Mouse (Mus musculus) G1E (cell line): ENCODE measurements around the gene Atl2.

Experiments used
- CTCF ChIP-seq: IDR thresholded peaks from 2 replicates; pipeline ENCODE4 v1.5.1; 2012; ENCODE audit warnings: low read depth, low read length, inconsistent platforms, mixed read lengths
- GATA2 ChIP-seq: IDR thresholded peaks from 2 replicates; pipeline ENCODE4 v1.6.1; 2012; ENCODE audit warnings: low read depth, low read length, inconsistent platforms, borderline replicate concordance
- POLR2AphosphoS5 ChIP-seq: IDR thresholded peaks from 2 replicates; pipeline ENCODE4 v1.6.1; 2012; ENCODE audit warnings: low read depth, low read length, inconsistent platforms; ENCODE audit not compliant: insufficient replicate concordance
- TAL1 ChIP-seq: conservative IDR thresholded peaks from 2 replicates; pipeline ENCODE4 v1.6.1; 2012; ENCODE audit warnings: low read depth, low read length, inconsistent platforms, mixed read lengths

- TF ChIP-seq CTCF = no peak
- TF ChIP-seq GATA2 = no peak
- TF ChIP-seq POLR2AphosphoS5 = no peak
- TF ChIP-seq TAL1 = no peak
Measured at GRCm38 (mm10) chr17:79937921-79938601, 42.1 kb upstream of the Atl2 start.
